Mouse (Mus musculus) inflammation-experienced regulatory T-cells, adult 6 months (primary cell): ENCODE results near the gene Fam149b. TPM values are rescaled to one million over a fixed set of nuclear protein-coding genes. Genes with fewer than 3 reads are reported as not detected.
A peak's percentile ranks its signal among the peaks of the same experiment; 100 is the strongest.

Source experiments
- ATAC-seq: one replicate; pipeline ENCODE4 v1.8.0; 2017
- polyA plus RNA-seq, 3 experiments: library from polyadenylated mRNA; unstranded; fragments of 100-300 nt; shearing (Covaris generic); gene quantifications; one replicate each; pipeline ENCODE4 v1.2.1; 2017

Fam149b gene
- polyA plus RNA-seq, 3 experiments from 2014 or later, result 49.6 to 75.9 (median 55.1) TPM

GRCm38 (mm10) chr14:20392326-20392725, 44.4 kb downstream of the Fam149b start:
- ATAC-seq, result no peak

DNA sequence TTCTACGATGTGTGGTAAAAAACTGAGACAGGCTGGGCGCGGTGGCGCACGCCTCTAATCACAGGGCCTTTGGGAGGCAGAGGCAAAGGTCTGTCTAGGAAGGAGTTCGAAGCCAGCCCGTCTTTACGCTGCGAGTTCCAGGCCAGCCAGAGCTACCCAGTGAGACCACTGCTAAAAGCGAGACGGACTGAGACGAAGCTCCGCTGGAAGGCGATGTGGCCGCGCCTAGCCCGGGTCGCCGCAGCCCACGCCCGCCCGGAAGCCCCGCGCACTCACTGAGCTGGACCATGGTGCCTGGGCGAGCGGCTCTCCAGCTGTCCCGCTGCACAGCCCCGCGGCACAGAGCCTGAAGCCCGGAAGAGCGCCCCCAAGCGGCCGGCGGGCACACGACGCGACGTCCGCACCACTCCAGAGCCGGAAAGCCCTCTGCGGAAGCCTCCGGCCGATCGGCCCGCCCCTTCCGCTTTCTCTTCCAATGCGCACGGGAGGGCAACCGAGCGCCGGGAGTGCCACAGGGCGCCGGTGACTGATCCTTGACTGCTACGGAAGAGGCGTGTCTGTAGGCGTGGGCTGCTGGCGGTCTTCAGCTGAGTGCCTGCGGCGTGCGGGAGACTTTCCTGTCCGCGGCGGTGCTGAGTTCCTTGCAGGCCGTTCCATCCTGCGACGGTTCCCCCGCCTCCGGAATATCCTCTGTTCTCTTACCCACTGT, 45.4 kb downstream of the Fam149b start, which contains the start of gene Mrps16:
Gene Mrps16, minus strand, starts transcription at position 430 of the 709 bp plus-strand sequence.
- peak; percentile 93 for ATAC-seq

- ATAC-seq, result no peak
Measured at GRCm38 (mm10) chr14:20397220-20397619, 49.3 kb downstream of the Fam149b start.

- ATAC-seq, result no peak
Measured at GRCm38 (mm10) chr14:20398864-20399263, 50.9 kb downstream of the Fam149b start.

- ATAC-seq, result peak; percentile 35
Measured at GRCm38 (mm10) chr14:20400071-20400470, 52.1 kb downstream of the Fam149b start.

DNA sequence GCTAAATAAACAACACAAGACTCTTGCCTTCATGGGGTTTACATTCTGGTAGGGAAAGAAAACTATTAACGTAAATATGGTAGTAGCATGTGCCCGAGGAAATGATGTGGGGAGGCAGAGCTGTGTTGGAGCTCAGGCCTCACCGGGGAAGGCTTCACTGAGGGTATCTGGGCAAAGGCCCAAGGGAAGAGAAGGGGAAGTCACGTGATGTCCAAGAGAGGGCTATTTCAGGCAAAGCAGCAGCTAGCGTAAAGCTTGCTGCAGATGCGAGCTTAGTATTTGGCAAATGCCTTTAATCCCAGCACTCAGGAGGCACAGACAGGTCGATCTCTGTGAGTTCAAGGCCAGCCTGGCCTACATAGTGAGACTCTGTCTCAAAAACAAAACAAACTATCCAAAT, 74.3 kb downstream of the Fam149b start:
- ATAC-seq, result no peak

GRCm38 (mm10) chr14:20423046-20423445, 75.1 kb downstream of the Fam149b start:
- no peak for ATAC-seq

DNA sequence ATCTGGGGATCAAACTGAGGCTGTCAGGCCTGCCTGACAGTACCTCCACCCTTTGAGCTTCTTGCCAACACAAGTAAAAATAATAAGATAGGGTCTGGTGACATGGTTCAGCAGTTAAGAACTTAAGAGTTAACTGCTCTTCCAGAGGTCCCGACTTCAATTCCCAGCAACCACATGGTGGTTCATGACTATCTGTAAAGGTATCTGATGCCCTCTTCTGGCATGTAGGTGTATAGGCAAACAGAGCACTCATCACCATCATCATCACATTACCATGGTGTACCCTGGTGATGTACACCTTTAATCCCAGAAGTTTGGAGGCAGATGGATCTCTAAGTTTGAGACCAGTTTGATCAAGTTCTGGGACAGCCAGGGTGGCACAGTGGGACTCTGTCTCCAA, 80.6 kb downstream of the Fam149b start:
- ATAC-seq, result no peak

DNA sequence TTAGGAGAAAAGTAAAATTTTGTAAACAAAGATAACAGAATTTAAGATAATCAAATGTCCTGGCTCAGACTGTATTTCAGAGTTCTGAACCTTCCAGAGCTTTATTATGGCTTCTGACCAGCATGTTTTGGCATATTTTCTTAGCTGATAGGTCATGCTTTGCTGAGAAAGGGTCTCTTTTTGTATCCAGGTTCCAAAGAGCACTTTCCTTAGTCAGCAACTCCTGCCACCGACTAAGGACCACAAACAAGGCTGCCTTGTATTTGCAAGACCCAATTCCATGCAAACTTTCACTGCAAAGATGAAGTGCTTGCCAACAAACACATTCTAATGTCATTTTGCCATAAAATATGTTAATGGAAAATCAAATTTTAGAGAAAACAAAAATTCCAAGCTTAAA, 81.9 kb downstream of the Fam149b start:
- ATAC-seq, result no peak

- ATAC-seq, result no peak
Measured at GRCm38 (mm10) chr14:20431726-20432125, 83.8 kb downstream of the Fam149b start.

- ATAC-seq, result no peak
Measured at GRCm38 (mm10) chr14:20432420-20432819, 84.5 kb downstream of the Fam149b start.

Other genes with a start within 250 kb of the Fam149b start
- 10 to 100 TPM; 21.3 to 40.2 (median 21.6) TPM for gene Saysd1, start 209.6 kb upstream of the Fam149b start, polyA plus RNA-seq
- 1 to 10 TPM; 4.2 to 7.5 (median 5.4) TPM for gene Kcnk5, start 166.4 kb upstream of the Fam149b start, polyA plus RNA-seq
- gene Kcnk16, start 79.0 kb upstream of the Fam149b start, polyA plus RNA-seq, result not detected
- 10 to 100 TPM; 16.1 to 34.0 (median 20.0) TPM for gene Nudt13, start 53.5 kb upstream of the Fam149b start, polyA plus RNA-seq
- 10 to 100 TPM; 58.1 to 73.3 (median 63.9) TPM for gene Ecd, start within 50 bp of the Fam149b start, polyA plus RNA-seq
- 100 to 1,000 TPM; 131 to 179 (median 169) TPM for gene Dnajc9, start 40.7 kb downstream of the Fam149b start, polyA plus RNA-seq
- 100 to 1,000 TPM; 110 to 131 (median 112) TPM for gene Mrps16, start 45.5 kb downstream of the Fam149b start, polyA plus RNA-seq
- not detected for gene Cfap70, start 104.1 kb downstream of the Fam149b start, polyA plus RNA-seq
- 10 to 100 TPM; 63.4 to 98.4 (median 72.4) TPM for gene Anxa7, start 132.0 kb downstream of the Fam149b start, polyA plus RNA-seq
- gene Mss51, start 148.7 kb downstream of the Fam149b start, polyA plus RNA-seq, result 1 to 10 TPM; 1.0 to 3.2 (median 1.9) TPM
- gene Ppp3cb, start 198.4 kb downstream of the Fam149b start, polyA plus RNA-seq, result 10 to 100 TPM; 26.8 to 45.7 (median 42.5) TPM